Mouse (Mus musculus): ENCODE measurements around the gene Sipa1l1. TPM values are rescaled to one million over a fixed set of nuclear protein-coding genes. Genes with fewer than 3 reads are reported as not detected.

The Sipa1l1 gene
- polyA plus RNA-seq, 1 experiment, result 17.2 TPM

DNA sequence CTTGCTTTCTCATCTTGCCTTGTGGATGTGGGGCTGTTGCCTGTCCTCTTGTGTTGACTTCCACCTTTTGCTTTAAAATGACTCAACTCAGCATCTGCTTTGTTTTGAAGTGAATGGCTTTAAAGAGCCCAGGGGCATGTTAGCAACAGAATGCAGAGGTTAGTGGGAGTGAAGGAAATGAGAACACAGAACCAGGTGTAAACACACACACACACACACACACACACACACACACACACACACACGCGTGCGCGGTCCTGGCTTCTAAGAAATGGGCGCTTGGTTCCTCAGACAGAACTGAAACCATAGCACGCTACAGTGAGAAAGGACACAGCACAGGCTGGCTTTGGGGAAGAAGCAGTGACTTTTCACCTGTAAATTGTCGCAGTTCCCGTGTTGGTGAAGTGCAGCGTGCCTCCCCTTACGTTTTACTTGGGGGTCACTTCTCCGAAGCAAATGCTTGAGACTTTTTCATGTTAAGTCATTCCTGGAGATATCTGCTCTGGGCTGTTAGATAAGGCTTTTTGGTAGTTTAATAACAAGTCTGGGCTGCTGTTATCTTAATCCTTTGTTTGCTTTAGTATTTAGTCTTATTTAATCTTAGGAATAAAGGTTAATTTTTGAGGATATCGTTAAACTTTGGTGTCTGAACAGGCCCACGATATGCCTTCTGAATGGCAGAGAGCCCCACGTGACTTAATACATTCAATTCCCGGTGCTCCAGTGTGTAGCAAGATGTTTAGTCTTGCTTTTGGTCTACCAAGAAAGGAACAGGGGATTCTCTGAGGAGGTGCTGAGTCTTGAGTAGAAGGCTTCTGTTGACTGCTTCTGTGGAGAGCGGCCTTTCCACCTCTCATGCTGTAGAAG is 20.8 kb downstream of the Sipa1l1 start:
- TF ChIP-seq CTCF (IDR thresholded peaks at IDR 0.05; ENCODE audit: low read depth, low read length) (no peak), POLR2A (IDR thresholded peaks at IDR 0.05; ENCODE audit: borderline replicate concordance, low read depth, low read length) (no peak)
- no peak overlapping the region for H3K27ac ChIP-seq (ENCODE audit: insufficient read depth, low read depth, low read length)
- peaks cover 19% of the 10 kb centered on the region for H3K4me1 ChIP-seq (ENCODE audit: control insufficient read depth, insufficient read depth, low read length)
- H3K4me3 ChIP-seq (ENCODE audit: insufficient read depth, low read length), result no peak overlapping the region

DNA sequence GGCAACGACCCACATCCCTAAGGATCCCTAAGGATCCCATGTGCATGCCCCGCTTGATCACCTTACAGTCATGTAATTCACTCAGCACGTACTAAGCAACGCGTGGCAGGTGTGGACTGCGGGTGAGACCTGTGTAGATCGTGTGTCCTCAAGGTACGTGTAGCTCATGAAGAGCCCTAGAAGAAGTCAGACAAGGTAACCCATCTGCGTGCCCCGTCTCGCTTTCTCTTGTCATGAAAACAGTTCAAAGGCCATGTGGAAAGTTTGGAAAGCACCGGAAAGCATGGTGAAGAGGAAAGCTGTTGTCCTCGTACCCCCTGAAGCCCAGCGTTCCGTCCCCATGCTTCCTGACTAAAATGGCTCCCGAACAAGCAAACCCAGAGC is 21.5 kb downstream of the Sipa1l1 start:
- Histone ChIP-seq H3K4me3 (ENCODE audit: insufficient read depth, low read length) (no peak overlapping the region), H3K27ac (ENCODE audit: insufficient read depth, low read depth, low read length) (no peak overlapping the region), H3K4me1 (ENCODE audit: control insufficient read depth, insufficient read depth, low read length) (peaks cover 25% of the 10 kb centered on the region)
- TF ChIP-seq POLR2A (IDR thresholded peaks at IDR 0.05; ENCODE audit: borderline replicate concordance, low read depth, low read length), result no peak

DNA sequence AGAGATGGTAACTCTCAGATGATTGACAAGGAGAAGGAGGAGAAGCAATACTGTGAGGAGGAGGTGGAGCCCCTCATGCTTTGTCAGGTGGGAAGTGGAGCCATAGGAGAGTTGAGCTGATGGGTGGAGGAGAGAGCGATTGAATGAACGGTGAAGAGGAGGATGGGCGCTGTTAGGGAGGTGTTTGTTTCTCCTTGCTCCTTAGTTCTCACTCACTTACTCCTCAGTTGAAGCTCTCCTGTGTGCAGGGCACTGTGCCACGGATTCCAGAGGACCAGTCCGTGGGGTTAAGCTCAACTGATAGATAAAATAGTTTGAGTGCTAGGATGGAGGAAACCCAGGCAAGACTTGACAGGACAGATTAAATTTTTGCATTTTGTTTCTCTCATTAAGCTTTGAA is 22.6 kb downstream of the Sipa1l1 start:
- Histone ChIP-seq H3K27ac (ENCODE audit: insufficient read depth, low read depth, low read length) (no peak overlapping the region), H3K4me1 (ENCODE audit: control insufficient read depth, insufficient read depth, low read length) (peaks cover 23% of the 10 kb centered on the region), H3K4me3 (ENCODE audit: insufficient read depth, low read length) (no peak overlapping the region)
- no peak for TF ChIP-seq POLR2A (IDR thresholded peaks at IDR 0.05; ENCODE audit: borderline replicate concordance, low read depth, low read length)
- TF ChIP-seq CTCF (IDR thresholded peaks at IDR 0.05; ENCODE audit: low read depth, low read length), result no peak

DNA sequence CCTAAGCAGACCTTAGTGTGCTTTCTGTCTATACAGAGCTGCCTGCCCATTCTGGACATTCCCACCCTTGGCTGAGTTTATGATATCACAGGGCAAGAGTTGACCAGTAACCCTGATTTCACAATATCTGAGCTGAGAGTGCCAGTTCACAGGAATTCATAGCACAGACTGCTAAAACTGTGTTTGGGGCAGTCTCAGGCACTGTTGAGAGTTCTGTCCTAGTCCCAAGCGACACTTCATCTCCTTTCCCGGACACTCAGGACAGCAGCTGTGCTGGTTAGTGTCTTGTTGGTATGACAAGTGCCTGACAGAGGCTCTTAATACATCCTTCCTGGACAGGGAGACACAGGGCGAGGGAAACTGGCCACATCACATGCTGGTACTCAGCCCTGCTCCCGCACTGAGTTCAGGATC is 23.5 kb downstream of the Sipa1l1 start:
- no peak overlapping the region for H3K27ac ChIP-seq (ENCODE audit: insufficient read depth, low read depth, low read length)

DNA sequence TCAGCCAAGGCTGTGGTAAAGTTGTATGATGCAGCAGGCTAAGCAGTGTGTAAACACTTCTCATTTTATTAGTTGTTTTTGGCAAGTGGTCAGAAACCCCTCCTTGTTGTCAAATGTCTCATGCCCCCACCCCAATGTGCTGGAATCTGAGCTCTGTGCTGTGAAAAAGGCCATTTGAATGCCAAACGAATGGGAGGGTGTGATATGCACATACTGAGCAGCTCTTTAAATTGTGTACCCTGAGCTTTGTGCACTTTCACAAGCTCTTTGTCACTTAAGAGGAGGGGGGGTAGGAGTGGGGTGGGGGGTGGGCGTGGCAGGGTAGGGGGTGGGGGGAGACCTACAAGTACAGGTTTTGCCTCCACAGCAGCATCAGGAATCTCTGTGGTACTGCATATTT is 24.4 kb downstream of the Sipa1l1 start:
- H3K27ac ChIP-seq (ENCODE audit: insufficient read depth, low read depth, low read length), result no peak overlapping the region
- TF ChIP-seq POLR2A (IDR thresholded peaks at IDR 0.05; ENCODE audit: borderline replicate concordance, low read depth, low read length), result no peak
- TF ChIP-seq CTCF (IDR thresholded peaks at IDR 0.05; ENCODE audit: low read depth, low read length), result no peak
- H3K4me1 ChIP-seq (ENCODE audit: control insufficient read depth, insufficient read depth, low read length), result peaks cover 23% of the 10 kb centered on the region
- no peak overlapping the region for H3K4me3 ChIP-seq (ENCODE audit: insufficient read depth, low read length)

More for the DNA sequence above, 23.5 kb downstream of the Sipa1l1 start:
- no peak for TF ChIP-seq CTCF (IDR thresholded peaks at IDR 0.05; ENCODE audit: low read depth, low read length)
- TF ChIP-seq POLR2A (IDR thresholded peaks at IDR 0.05; ENCODE audit: borderline replicate concordance, low read depth, low read length), result no peak
- H3K4me1 ChIP-seq (ENCODE audit: control insufficient read depth, insufficient read depth, low read length), result peaks cover 23% of the 10 kb centered on the region
- H3K4me3 ChIP-seq (ENCODE audit: insufficient read depth, low read length), result no peak overlapping the region

DNA sequence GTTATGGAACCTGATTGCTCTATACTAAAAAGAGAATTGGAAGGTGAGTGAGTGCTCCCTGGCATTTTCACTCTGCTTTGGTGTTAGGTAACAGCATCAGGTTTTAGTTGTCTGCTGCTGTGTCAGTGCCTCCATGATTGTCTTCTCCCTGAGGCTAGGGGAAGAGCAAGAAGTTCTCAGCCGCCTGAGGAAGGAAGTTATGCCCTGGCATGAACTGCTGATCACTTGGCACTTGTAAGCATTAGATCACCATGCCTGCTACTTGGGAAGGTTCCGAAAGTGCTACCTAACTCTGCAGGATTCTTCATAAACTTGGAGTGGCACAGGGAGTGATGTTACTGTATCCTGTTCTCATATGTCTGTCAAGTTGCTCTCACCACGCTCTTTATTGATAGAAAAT is 25.8 kb downstream of the Sipa1l1 start:
- Histone ChIP-seq H3K4me1 (ENCODE audit: control insufficient read depth, insufficient read depth, low read length) (peaks cover 23% of the 10 kb centered on the region), H3K4me3 (ENCODE audit: insufficient read depth, low read length) (no peak overlapping the region), H3K27ac (ENCODE audit: insufficient read depth, low read depth, low read length) (no peak overlapping the region)
- TF ChIP-seq POLR2A (IDR thresholded peaks at IDR 0.05; ENCODE audit: borderline replicate concordance, low read depth, low read length) (no peak), CTCF (IDR thresholded peaks at IDR 0.05; ENCODE audit: low read depth, low read length) (no peak)

DNA sequence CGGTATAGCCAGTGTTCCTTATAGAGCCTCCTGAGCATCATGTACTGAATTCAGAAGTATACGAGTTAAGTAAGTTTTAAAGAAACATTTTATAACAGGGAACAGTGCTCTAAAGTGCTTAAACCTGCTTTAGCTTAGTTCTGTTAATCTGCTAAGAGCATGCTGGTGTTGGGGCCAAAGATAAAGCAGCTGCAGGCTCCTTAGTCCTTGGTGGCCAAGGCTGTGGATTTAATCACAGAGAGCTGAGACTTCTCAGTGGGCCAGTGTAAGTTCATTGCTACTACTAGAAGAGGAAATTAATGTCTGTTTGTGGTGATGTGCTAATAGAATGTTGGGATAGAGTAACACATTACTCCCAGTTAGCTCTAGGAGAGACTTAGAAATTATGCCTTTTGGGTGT is 27.1 kb downstream of the Sipa1l1 start:
- H3K4me1 ChIP-seq (ENCODE audit: control insufficient read depth, insufficient read depth, low read length), result peaks cover 21% of the 10 kb centered on the region
- no peak overlapping the region for H3K27ac ChIP-seq (ENCODE audit: insufficient read depth, low read depth, low read length)
- no peak for TF ChIP-seq CTCF (IDR thresholded peaks at IDR 0.05; ENCODE audit: low read depth, low read length)
- no peak for TF ChIP-seq POLR2A (IDR thresholded peaks at IDR 0.05; ENCODE audit: borderline replicate concordance, low read depth, low read length)
- H3K4me3 ChIP-seq (ENCODE audit: insufficient read depth, low read length), result no peak overlapping the region

DNA sequence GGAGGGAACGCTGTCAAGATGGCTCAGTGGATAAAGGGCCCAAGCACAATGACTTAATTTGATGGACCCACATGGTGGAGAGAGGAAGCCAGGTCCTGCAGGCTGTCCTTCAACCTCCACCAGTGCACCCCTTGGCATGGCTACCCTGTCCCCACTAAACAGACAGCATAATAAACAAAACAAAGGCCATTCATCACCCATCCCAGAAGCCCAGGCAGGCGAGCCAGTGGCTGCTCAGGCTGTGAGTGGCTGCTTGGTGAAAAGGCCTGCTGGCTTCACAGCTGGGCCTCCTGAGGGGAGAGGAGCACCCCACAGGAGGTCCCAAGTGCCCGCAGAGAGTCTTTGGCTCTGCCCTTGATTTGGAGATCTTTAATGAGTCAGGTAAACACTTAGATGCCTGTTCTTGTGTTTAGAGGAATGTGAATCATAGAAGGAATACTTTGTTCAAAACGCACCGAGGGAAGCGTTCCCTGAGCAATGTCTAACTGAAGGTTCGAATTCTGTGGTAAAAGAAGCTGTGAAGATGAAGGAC is 27.6 kb downstream of the Sipa1l1 start:
- TF ChIP-seq CTCF (IDR thresholded peaks at IDR 0.05; ENCODE audit: low read depth, low read length), result no peak
- no peak for TF ChIP-seq POLR2A (IDR thresholded peaks at IDR 0.05; ENCODE audit: borderline replicate concordance, low read depth, low read length)
- H3K27ac ChIP-seq (ENCODE audit: insufficient read depth, low read depth, low read length), result no peak overlapping the region
- peaks cover 21% of the 10 kb centered on the region for H3K4me1 ChIP-seq (ENCODE audit: control insufficient read depth, insufficient read depth, low read length)

DNA sequence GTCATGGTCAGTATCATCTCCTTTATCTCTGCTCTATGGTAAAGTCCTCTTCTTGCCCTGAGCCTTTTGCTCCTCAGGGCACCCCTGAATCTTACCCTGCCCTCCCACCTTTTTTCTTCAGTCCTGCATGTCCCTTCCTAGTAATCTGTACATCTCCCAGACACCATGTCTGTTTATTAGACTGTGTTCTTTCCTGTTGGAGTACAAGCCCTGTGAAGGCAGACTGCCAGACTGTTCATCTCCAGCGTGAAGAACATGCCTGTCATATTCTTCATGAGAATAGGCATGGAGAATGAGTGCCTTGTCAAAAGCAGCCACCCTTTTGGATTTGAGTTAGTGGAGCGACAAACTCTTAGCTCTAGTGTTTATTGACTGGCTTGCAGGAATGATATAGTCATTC is 28.1 kb downstream of the Sipa1l1 start:
- no peak overlapping the region for H3K27ac ChIP-seq (ENCODE audit: insufficient read depth, low read depth, low read length)
- TF ChIP-seq POLR2A (IDR thresholded peaks at IDR 0.05; ENCODE audit: borderline replicate concordance, low read depth, low read length) (no peak), CTCF (IDR thresholded peaks at IDR 0.05; ENCODE audit: low read depth, low read length) (no peak)
- peaks cover 20% of the 10 kb centered on the region for H3K4me1 ChIP-seq (ENCODE audit: control insufficient read depth, insufficient read depth, low read length)
- H3K4me3 ChIP-seq (ENCODE audit: insufficient read depth, low read length), result no peak overlapping the region

More for the DNA sequence above, 27.6 kb downstream of the Sipa1l1 start:
- H3K4me3 ChIP-seq (ENCODE audit: insufficient read depth, low read length), result no peak overlapping the region

DNA sequence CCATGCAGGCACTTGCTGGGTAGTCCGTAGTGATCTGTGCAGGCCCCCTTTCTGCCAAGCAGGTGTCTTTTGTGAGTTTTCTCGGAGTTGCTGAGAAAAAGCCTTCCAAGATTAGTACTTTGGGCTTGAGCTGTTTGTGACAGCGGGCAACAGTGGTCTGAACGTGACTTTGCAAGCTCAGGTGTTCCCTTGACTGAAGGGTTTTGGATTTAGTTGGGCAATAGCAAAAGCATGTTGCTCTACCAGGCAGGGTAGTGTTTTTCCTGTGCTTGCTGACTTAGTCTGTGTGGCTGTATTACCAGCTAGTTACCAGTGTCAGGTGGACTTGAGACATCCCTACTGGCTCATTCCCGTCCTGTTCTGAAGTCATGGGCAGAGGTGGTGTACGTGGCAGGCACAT is 30.2 kb downstream of the Sipa1l1 start:
- TF ChIP-seq POLR2A (IDR thresholded peaks at IDR 0.05; ENCODE audit: borderline replicate concordance, low read depth, low read length) (no peak), CTCF (IDR thresholded peaks at IDR 0.05; ENCODE audit: low read depth, low read length) (no peak)
- no peak overlapping the region for H3K4me3 ChIP-seq (ENCODE audit: insufficient read depth, low read length)
- H3K27ac ChIP-seq (ENCODE audit: insufficient read depth, low read depth, low read length), result no peak overlapping the region
- H3K4me1 ChIP-seq (ENCODE audit: control insufficient read depth, insufficient read depth, low read length), result peaks cover 13% of the 10 kb centered on the region

Measured in bone marrow macrophage, adult 2 months (primary cell).